Mouse (Mus musculus) erythroblast, embryonic 14.5 days (primary cell): ENCODE measurements around the gene 2210418O10Rik. TPM values are rescaled to one million over a fixed set of nuclear protein-coding genes. Genes with fewer than 3 reads are reported as not detected.
"Not testable (repeated sequence)": the region's sequence is repeated elsewhere in the genome, so short reads cannot be mapped to it uniquely, and the experiment has no call there.

ENCODE experiments used
- H3K27me3 ChIP-seq: 2 replicates; pipeline ENCODE4 v1.6.1; 2012; ENCODE audit warnings: inconsistent platforms; ENCODE audit not compliant: control insufficient read depth
- H3K36me3 ChIP-seq: 2 replicates; pipeline ENCODE4 v1.6.1; 2012; ENCODE audit warnings: mild to moderate bottlenecking, inconsistent platforms; ENCODE audit not compliant: control insufficient read depth
- H3K4me1 ChIP-seq: 2 replicates; pipeline ENCODE4 v1.6.1; 2012; ENCODE audit warnings: inconsistent platforms; ENCODE audit not compliant: control insufficient read depth
- H3K4me3 ChIP-seq: replicated peaks from 2 replicates; pipeline ENCODE3; 2012; ENCODE audit warnings: moderate library complexity, mild to moderate bottlenecking, inconsistent platforms
- H3K9me3 ChIP-seq: 2 replicates; pipeline ENCODE4 v1.6.1; 2012; ENCODE audit warnings: low read length, inconsistent platforms, mixed read lengths; ENCODE audit not compliant: control insufficient read depth
- polyA plus RNA-seq: library from polyadenylated mRNA; stranded (reverse); fragments of >175 nt; gene quantifications from 2 replicates; pipeline ENCODE4 v1.2.3, GENCODE M21; 2012

The 2210418O10Rik gene
- 0.01 TPM in 1 of 2 replicates, not detected in the other for polyA plus RNA-seq

- H3K4me1 ChIP-seq, H3K4me3 ChIP-seq, H3K27me3 ChIP-seq, H3K36me3 ChIP-seq, H3K9me3 ChIP-seq: not testable (repeated sequence)
These were observed at the start of gene 2210418O10Rik for GRCm38 (mm10) chr2:176226269-176226668. 2210418O10Rik (plus strand) TSS chr2:176226569.

- not testable (repeated sequence) for H3K9me3 ChIP-seq, H3K36me3 ChIP-seq, H3K27me3 ChIP-seq, H3K4me1 ChIP-seq, H3K4me3 ChIP-seq
These were observed 22.1 kb downstream of the 2210418O10Rik start for GRCm38 (mm10) chr2:176248519-176248918.

Other genes starting within 250 kb of the 2210418O10Rik start
- gene Gm2004, start 76.7 kb upstream of the 2210418O10Rik start, polyA plus RNA-seq: not detected in 2 replicates
- gene Gm11009, start 92.9 kb downstream of the 2210418O10Rik start, polyA plus RNA-seq: not detected in 2 replicates
- not detected in 2 replicates for gene Gm14435, start 197.0 kb downstream of the 2210418O10Rik start, polyA plus RNA-seq